Comparison of ENCODE assay signal across 12 mouse cellular contexts in the genomic region with DNA sequence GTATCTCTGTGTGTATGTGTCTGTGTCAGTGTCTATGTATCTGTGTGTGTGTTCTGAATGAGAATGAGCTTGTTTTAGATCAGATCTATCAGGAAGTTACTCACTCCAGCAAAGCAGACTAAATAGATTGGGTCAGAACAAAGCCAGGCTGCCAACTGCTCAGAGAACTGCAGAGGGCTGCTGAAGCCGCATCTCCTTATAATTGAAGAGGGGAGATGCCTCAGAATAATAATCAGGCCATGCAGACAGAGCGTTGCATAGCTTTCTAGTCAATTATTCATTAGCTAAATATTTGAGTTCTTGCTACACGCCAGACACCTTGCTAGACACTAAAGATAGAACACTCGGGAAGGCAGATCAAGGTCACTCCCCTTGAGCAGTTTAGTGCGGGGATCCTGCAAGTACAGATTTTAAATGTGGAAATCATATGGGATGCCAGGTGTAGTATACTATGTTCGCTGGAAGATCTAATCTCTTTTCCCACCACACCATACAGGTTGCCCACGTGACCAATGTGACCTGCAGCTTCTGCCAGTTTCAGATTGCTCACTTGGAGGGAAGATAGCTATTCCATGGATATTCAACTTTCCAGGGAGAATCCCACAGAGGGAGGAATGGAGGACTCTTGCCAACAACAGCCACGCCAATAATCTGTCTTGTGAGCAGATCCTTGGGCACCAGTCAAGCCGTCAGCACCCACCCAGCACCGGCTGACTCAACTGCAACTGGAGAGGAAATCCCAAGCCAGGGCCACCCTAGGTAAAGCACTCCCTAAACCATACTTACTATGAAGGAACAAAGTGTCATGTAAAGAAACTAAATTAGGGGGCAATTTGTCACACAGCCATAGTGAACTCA. TPM values are rescaled to one million over a fixed set of nuclear protein-coding genes. Genes with fewer than 3 reads are reported as not detected.
A peak's percentile ranks its signal among the peaks of the same experiment; 100 is the strongest.
DNase-seq lines count a peak whose midpoint lies in the region; ATAC-seq lines count a peak whose summit lies in the region.
"Had no signal": no experiment of that assay in that cellular context is flagged by ENCODE, and none has a peak within 500 bp of the region (broad histone marks: within the 10 kb centered on the region; RNA-seq: fewer than 3 reads in every experiment).

No protein-coding gene starts in this region.

- H3K4me1 ChIP-seq in heart, embryonic 16.5 days (ENCODE audit: control insufficient read depth, insufficient read depth, low read length) = 0 out of 2 replicates have a peak, but pooled peaks cover 7% of the 10 kb centered on the region
- H3K4me1 ChIP-seq in midbrain, embryonic 10.5 days = peaks cover 6% of the 10 kb centered on the region; the same call in 1 of the 2 replicates

- H3K36me3 ChIP-seq in heart, embryonic 16.5 days (ENCODE audit: control insufficient read depth, insufficient read depth) = no peaks in the 10 kb centered on the region
- H3K36me3 ChIP-seq in midbrain, embryonic 10.5 days = no peaks in the 10 kb centered on the region
- H3K36me3 ChIP-seq: G1E had no signal

- no peak overlapping the region for H3K4me2 ChIP-seq in heart, embryonic 16.5 days (ENCODE audit: low read depth, low read length)
- H3K4me2 ChIP-seq: liver, embryonic 11.5 days had no signal

- WGBS in heart, embryonic 16.5 days = 38% methylated on average over 10 of the region's 10 CpGs
- WGBS in midbrain, embryonic 10.5 days = 80% methylated on average over 10 of the region's 10 CpGs

- H3K9me3 ChIP-seq in heart, embryonic 16.5 days (replicated peaks; ENCODE audit: control insufficient read depth, low read length) = 0 out of 2 replicates have a peak, but pooled peaks cover 2% of the 10 kb centered on the region
- no peaks in the 10 kb centered on the region for H3K9me3 ChIP-seq in midbrain, embryonic 10.5 days (replicated peaks)
- H3K9me3 ChIP-seq: G1E had no signal

- ATAC-seq in heart, embryonic 16.5 days (replicated peaks; ENCODE audit: extremely low read depth, insufficient read depth, low FRiP score) = peak; percentile 23; the same call in 1 of the 2 replicates

- peak; percentile 27 to 31 for DNase-seq in kidney, adult 8-10 months
- no peak for DNase-seq in kidney, adult 9 months
- DNase-seq in brain, adult 2 months (ENCODE audit: low read depth, low spot score) = peak; percentile 16
- DNase-seq in midbrain, embryonic 10.5 days (ENCODE audit: low spot score) = no peak
- DNase-seq in frontal cortex, postnatal 10 days (ENCODE audit: low spot score in 2 of 2) = no peak
- DNase-seq in B cell, adult 2 months = no peak
- no peak for DNase-seq in right cerebral cortex, postnatal 4 days
- DNase-seq: gastrocnemius, adult 2 months; spleen, adult 18-20 months had no signal

- H3K27me3 ChIP-seq in heart, embryonic 16.5 days (ENCODE audit: control insufficient read depth, insufficient read depth, low read length) = no peaks in the 10 kb centered on the region
- no peaks in the 10 kb centered on the region for H3K27me3 ChIP-seq in midbrain, embryonic 10.5 days (ENCODE audit: low read depth, poor library complexity, severe bottlenecking)

- H3K9ac ChIP-seq in heart, embryonic 16.5 days (ENCODE audit: low read length) = no peak overlapping the region

- H3K27ac ChIP-seq in heart, embryonic 16.5 days (ENCODE audit: low read length) = no peak overlapping the region
- H3K27ac ChIP-seq in midbrain, embryonic 10.5 days (replicated peaks) = 0 out of 2 replicates have a peak overlapping the region, but pooled peaks have one; percentile 9
- H3K27ac ChIP-seq: gastrocnemius, adult 2 months had no signal

- no peak overlapping the region for H3K4me3 ChIP-seq in heart, embryonic 16.5 days (ENCODE audit: low read length)
- H3K4me3 ChIP-seq in midbrain, embryonic 10.5 days = no peak overlapping the region
- H3K4me3 ChIP-seq: gastrocnemius, adult 2 months had no signal

RNA-seq across cellular contexts. Expression of gene Acp6, which starts 57.6 kb away (rescaled TPM):
- 59.0 and 60.4 TPM in 2 replicates for polyA plus RNA-seq in heart, embryonic 16.5 days (2015; fragmentation: Nextera tagmentation; extraction: Ambion mirVana)
- polyA plus RNA-seq in midbrain, embryonic 10.5 days (2016; fragmentation: Nextera tagmentation; extraction: Ambion mirVana) = 35.3 and 35.6 TPM in 2 replicates

Comparison
In these comparisons a context has a peak if more than half of its experiments do, and no peak if none do; other contexts are left out.
1. DNase-seq: peak in kidney, adult 8-10 months (2 of 2) and brain, adult 2 months (single experiment); none in kidney, adult 9 months (single experiment), midbrain, embryonic 10.5 days (single experiment), frontal cortex, postnatal 10 days (0 of 2), B cell, adult 2 months (0 of 2) and right cerebral cortex, postnatal 4 days (single experiment).